Mouse (Mus musculus) heart, adult 18-20 months (tissue): ENCODE results near the gene Mms19. TPM values are rescaled to one million over a fixed set of nuclear protein-coding genes. Genes with fewer than 3 reads are reported as not detected.

Source experiments
- DNase-seq, 2 experiments: peaks; one replicate each; pipeline ENCODE4 v3.0.0; 2021 to 2022; ENCODE audit warnings: mixed read lengths in 1 of 2
- long read RNA-seq, 2 experiments: library from polyadenylated mRNA; stranded (forward); transcript quantifications; one replicate each; pipeline ENCODE4 v2.0.0; 2021
- total RNA-seq, 2 experiments: library from RNA; stranded (reverse); gene quantifications; 2 replicates each; pipeline ENCODE4 v1.2.3; 2021

The Mms19 gene
- total RNA-seq, result 10 to 100 TPM; 13.9 to 14.6 TPM
- long read RNA-seq, experiment 1, partial matches to known transcripts, result 1 of 4 reads
- long read RNA-seq, experiment 1, other reads (novel, unspliced or antisense), result 3 of 4 reads
- long read RNA-seq, experiment 2, full-length matches to known transcripts, result 1 of 4 reads
- long read RNA-seq, experiment 2, partial matches to known transcripts, result 0 of 4 reads
- long read RNA-seq, experiment 2, other reads (novel, unspliced or antisense), result 3 of 4 reads

GRCm38 (mm10) chr19:41980819-41981594 is at the start of gene Mms19:
Gene Mms19, minus strand, starts transcription at chr19:41981157.
- DNase-seq, result peak; percentile 99

DNA sequence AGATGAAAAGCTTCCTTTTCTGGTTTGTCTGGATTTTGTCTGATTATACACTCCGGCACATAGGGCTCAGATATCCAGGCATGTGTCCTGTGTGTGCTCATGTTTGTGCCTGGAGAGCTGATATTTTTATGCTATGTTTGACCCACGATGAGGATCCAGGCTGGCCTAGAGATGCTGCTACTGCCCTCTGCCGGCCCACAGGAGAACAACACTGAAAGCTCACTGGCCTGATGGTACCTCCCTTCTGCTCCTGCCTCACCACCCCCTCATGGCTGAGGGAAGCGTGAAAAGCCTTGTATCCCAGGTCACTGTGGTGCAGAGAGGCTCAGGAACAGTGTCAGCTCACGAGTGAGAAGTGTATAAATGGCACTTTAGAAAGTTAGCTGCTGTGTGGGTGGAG is 45.2 kb upstream of the Mms19 start:
- DNase-seq, result peak; percentile 83 to 91

GRCm38 (mm10) chr19:42022542-42022848 is 41.5 kb upstream of the Mms19 start:
- DNase-seq, result peak in 1 of 2 experiments; percentile 35

DNA sequence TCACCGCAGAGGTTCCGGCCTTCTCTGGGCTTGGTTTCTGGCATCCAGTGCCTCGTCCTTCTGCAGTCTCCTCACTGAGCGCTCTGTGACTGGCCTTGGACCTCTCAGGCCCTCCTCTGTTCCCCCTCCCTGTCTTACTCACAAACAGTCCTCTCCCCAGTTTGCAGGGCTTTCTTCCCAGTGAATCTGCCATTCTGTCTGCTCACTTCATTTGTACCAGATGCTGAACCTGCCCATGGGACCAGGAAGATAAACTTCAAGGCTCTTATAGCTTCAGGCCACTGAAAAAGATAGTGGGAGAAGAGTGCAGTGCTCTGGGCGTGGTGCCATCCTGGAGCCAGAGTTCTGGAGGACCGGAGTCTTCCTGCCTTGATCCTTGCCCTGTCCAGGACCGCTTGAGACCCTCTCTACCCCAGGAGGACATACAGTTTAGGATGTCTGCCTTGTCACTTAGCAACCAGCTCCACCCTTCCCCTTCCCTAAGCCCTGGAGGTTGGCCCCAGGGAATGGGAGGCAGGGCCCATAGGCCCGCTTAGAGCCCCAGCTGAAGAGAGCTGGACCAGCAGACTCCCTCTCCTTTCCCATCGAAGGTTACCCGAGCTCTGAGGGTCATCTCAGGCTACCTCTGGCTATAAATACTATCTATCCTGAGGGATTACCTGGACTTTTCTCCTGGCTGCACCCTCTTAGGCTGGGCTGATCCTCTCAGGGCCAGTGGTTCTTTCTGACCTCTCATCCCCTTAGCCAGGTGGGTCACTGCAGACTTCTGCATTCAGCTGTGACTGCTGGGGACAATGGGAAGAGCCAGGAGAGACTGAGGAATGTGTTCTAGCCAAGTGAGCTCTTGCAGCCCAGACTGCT is 41.0 kb upstream of the Mms19 start:
- DNase-seq, result peak in 1 of 2 experiments; percentile 44

- DNase-seq, result peak in 1 of 2 experiments; percentile 20
These were observed 38.1 kb upstream of the Mms19 start for GRCm38 (mm10) chr19:42019011-42019522.

GRCm38 (mm10) chr19:42017399-42018247 is 36.7 kb upstream of the Mms19 start:
- DNase-seq, result peak; percentile 82 to 91

DNA sequence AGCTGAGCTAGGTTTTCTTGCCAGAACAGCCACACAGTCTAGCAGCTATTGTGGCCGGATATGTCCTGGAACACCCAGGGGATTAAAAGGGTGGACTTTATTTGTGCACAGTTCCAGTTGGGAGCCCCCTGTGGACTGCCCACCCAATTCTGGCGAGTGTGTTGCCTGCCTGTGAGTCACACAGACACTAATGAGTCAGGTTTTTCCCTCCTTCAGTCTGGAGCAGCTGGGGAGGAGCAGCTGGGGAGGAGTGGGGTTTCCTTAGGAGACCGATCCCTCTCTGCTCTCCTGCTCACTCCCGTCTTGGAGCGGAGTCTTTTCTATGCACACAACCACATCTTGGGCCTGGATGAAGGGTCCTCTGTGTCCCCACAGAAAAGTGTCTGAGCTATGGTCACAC is 35.9 kb upstream of the Mms19 start:
- peak; percentile 66 to 81 for DNase-seq

DNA sequence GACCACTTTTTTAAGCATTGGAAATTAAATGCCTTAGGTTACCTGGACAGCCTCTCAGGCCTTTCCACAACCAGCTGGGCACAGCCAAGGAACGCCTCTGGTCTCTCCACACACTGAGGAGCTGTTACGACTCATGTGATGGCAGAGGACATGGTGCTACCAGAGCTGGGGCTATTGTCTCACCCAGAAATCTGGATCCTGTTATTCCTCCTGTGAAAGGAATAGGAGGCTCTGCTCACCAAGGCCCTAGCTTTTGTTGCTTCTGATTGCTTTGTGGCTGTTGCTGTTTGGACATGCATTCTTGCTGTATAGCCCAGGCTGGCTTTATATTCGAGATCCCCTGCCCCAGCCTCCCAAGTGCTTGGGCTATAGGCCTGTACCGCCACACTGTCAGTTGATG is 35.3 kb upstream of the Mms19 start:
- DNase-seq, result no peak

- DNase-seq, result no peak
These were observed 34.0 kb upstream of the Mms19 start for GRCm38 (mm10) chr19:42015001-42015400.

DNA sequence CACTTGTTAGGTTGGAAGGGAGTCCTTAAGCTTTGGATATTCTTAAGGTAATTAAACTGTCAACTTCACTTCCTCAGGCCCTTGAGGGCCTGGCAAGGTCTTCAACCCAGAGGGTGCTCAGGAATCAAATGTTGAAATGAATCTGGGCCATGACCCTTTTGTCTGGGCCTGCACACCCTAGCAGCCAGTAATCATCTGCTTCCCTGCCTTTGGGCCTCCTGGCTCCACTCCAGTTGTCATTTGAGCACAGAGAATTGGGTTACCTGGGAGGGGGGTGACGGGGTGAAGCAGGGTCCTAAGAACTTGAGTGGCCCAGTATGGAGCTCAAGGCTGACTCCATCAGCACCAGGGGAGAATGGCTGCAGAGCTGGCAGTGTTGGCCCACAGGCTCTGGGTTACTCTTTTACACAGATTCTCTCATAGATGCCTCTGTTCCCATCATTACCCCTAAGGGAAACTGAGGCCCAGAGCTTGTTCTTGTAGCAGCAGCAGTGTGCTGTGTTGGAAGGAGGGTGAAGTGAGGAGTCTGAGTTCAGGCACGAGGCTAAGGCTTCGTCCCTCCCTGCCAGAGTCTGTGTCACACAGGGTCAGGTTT is 33.4 kb upstream of the Mms19 start:
- DNase-seq, result no peak

- no peak for DNase-seq
These were observed 30.2 kb upstream of the Mms19 start for GRCm38 (mm10) chr19:42011123-42011522.

DNA sequence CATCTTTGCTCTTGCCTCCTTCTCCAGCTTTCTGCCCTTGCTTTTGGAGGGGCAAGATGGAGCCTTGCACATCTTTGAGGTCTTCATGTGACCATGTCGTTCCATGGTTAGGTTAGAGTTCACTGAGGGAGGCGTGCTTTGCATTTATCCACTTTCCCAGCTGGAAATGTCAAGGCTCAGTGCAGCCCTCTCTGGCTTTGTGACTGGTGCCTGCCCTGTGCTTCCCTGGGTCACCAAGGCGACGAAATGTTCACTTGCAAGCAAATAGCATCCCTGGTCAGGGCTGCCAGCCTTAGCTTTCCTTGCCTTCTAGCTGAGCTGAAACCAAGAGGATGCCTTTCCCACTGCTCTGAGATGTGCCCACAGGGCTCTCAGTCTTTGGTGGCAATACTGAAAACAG is 29.5 kb upstream of the Mms19 start:
- DNase-seq, result no peak

DNA sequence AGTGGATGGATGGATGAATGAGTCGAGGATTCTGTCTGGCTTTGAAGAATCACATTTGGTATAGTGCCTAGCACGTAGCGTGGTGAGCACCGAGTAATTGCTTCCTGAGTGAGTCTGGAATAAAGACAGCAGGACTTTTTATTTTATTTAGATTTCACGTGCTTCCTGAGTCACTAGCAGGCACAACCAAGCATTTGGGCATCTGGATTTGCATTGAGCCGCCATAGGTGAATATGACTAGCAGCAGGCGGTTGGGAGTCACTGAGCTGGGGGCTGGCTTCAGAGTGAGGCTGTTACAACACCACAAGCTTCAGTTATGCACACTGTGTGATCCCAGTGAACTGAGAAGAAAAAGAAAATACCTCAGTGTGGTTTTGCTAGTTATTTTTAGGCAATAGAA is 28.1 kb upstream of the Mms19 start:
- no peak for DNase-seq

DNA sequence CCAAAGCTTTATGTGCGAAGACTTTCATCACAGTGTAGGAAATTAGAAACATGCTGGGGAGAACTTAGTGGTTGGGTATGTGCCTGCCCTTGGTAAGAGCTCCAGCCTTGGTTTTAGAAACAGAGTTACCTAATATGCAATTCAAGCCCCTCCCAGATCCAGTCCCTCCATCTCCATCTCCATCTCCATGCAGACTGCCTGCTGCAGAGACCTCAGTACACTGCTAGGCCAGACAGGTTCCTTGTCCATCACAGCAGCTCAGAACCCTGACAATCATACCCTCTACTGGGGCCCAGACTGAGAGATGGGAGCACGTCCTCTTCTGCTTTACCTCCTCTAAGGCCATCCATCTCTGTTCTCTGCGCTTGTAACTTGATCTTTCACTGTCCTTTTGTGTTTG is 27.6 kb upstream of the Mms19 start:
- DNase-seq, result peak in 1 of 2 experiments; percentile 17

- DNase-seq, result no peak
These were observed 25.6 kb upstream of the Mms19 start for GRCm38 (mm10) chr19:42006568-42006967.

- DNase-seq, result peak; percentile 32 to 59
These were observed 24.7 kb upstream of the Mms19 start for GRCm38 (mm10) chr19:42005616-42006015.

DNA sequence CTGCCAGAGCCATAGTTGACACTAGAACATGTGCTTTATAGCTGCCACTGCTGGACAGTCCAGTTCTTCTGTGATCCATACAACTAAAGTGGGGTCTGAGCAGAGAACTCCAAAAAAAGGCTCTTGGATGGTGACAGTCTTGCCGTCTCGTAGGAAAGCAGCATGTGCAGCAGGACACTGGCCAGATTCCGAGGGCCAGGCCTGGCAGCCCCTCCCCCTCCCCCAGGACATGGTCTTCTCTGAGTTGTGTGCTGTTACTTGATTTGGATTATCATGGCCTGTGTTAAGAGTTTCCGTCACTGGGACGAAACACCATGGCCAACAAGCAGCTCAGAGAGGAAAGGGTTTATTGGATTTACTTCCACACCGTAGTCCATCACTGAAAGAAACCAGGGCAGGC is 23.3 kb upstream of the Mms19 start:
- peak in 1 of 2 experiments; percentile 22 for DNase-seq

GRCm38 (mm10) chr19:42001253-42001980 is 20.5 kb upstream of the Mms19 start:
- no peak for DNase-seq

GRCm38 (mm10) chr19:42000446-42000958 is 19.5 kb upstream of the Mms19 start:
- DNase-seq, result peak; percentile 55 to 64

GRCm38 (mm10) chr19:41999688-42000283 is 18.8 kb upstream of the Mms19 start:
- DNase-seq, result peak; percentile 23 to 69
